ENCODE assay signal across 8 mouse cellular contexts in genomic region chr7:119515492-119516271, GRCm38 (mm10). TPM values are rescaled to one million over a fixed set of nuclear protein-coding genes. Genes with fewer than 3 reads are reported as not detected.
DNase-seq lines count a peak whose midpoint lies in the region; ATAC-seq and TF ChIP-seq lines count a peak whose summit lies in the region.

No protein-coding gene starts in this region.

- H3K9ac ChIP-seq in heart, adult 2 months (ENCODE audit: low read depth, low read length): no peak overlapping the region
- no peak overlapping the region for H3K9ac ChIP-seq in CH12.LX (ENCODE audit: insufficient read depth, low read depth)
- H3K9ac ChIP-seq in forebrain, embryonic 16.5 days (replicated peaks; ENCODE audit: low read depth, low read length): no peak overlapping the region
- no peak overlapping the region for H3K9ac ChIP-seq in midbrain, embryonic 16.5 days (ENCODE audit: low read depth, low read length)

- WGBS in heart, adult 2 months: 53% methylated on average over 10 of the region's 10 CpGs
- whole genome bisulfite sequencing in forebrain, embryonic 16.5 days: 68% methylated on average over 10 of the region's 10 CpGs
- WGBS in midbrain, embryonic 16.5 days: 66% methylated on average over 10 of the region's 10 CpGs

- no peaks in the 10 kb centered on the region for H3K27me3 ChIP-seq in heart, adult 2 months (ENCODE audit: control insufficient read depth, insufficient read depth, low read length)
- H3K27me3 ChIP-seq in CH12.LX (replicated peaks): peaks cover 38% of the 10 kb centered on the region
- no peaks in the 10 kb centered on the region for H3K27me3 ChIP-seq in forebrain, embryonic 16.5 days (replicated peaks; ENCODE audit: control insufficient read depth, insufficient read depth, low read length)
- no peaks in the 10 kb centered on the region for H3K27me3 ChIP-seq in midbrain, embryonic 16.5 days (ENCODE audit: control insufficient read depth, insufficient read depth, low read depth, low read length)

- peak; percentile 43; the same call in 1 of the 2 replicates for ATAC-seq in forebrain, embryonic 16.5 days
- ATAC-seq in midbrain, embryonic 16.5 days: 0 out of 2 replicates have a peak, but pooled peaks have one; percentile 42

- in situ Hi-C loops in CH12.LX (cut with MboI; ENCODE audit: low pct_ligation_motif_present, low pct_unique_long_range_greater_than_20kb, low sequenced_read_pairs): loop anchor here (10.0 kb wide), 1 partner anchor 501 kb away; no protein-coding TSS in a partner anchor

- no peak overlapping the region for H3K27ac ChIP-seq in heart, adult 2 months
- no peak overlapping the region for H3K27ac ChIP-seq in CH12.LX (ENCODE audit: insufficient read depth, low read depth)
- H3K27ac ChIP-seq in forebrain, embryonic 16.5 days (ENCODE audit: low read length): no peak overlapping the region
- H3K27ac ChIP-seq in layer of hippocampus, adult 2 months: no peak overlapping the region
- no peak overlapping the region for H3K27ac ChIP-seq in midbrain, embryonic 16.5 days (ENCODE audit: low read length)

- no peaks in the 10 kb centered on the region for H3K9me3 ChIP-seq in CH12.LX (replicated peaks; ENCODE audit: low read length)
- H3K9me3 ChIP-seq in forebrain, embryonic 16.5 days (ENCODE audit: control insufficient read depth, low read length): no peaks in the 10 kb centered on the region
- no peaks in the 10 kb centered on the region for H3K9me3 ChIP-seq in midbrain, embryonic 16.5 days (replicated peaks; ENCODE audit: control insufficient read depth, low read length, poor library complexity, severe bottlenecking)

- H3K4me1 ChIP-seq in heart, adult 2 months (ENCODE audit: control insufficient read depth, insufficient read depth, low read length): no peaks in the 10 kb centered on the region
- H3K4me1 ChIP-seq in CH12.LX (ENCODE audit: control insufficient read depth in 1 of 2, insufficient read depth in 2 of 2): no peaks in the 10 kb centered on the region
- H3K4me1 ChIP-seq in forebrain, embryonic 16.5 days (replicated peaks; ENCODE audit: control insufficient read depth, insufficient read depth, low read length): no peaks in the 10 kb centered on the region
- H3K4me1 ChIP-seq in midbrain, embryonic 16.5 days (ENCODE audit: control insufficient read depth, insufficient read depth, low read length): no peaks in the 10 kb centered on the region

- DNase-seq in heart, adult 2 months: no peak
- no peak for DNase-seq in heart, adult 9 months (ENCODE audit: low spot score in 2 of 2)
- DNase-seq in CH12.LX (ENCODE audit: extremely low read depth): peak; percentile 43
- DNase-seq in c-Kit-negative CD71-positive TER-119-positive erythroid progenitor cells, embryonic 14.5 days (ENCODE audit: low read depth, low spot score): peak; percentile 21
- DNase-seq in layer of hippocampus, adult 2 months (ENCODE audit: low spot score in 2 of 2): peak; percentile 14 to 67
- no peak for DNase-seq in ovary, adult 18-20 months (ENCODE audit: low spot score)

- peak; percentile 60 for TF ChIP-seq RAD21 in CH12.LX (IDR thresholded peaks at IDR 0.05; ENCODE audit: low read depth, low read length)

- dilution Hi-C loops in CH12.LX (cut with MboI; ENCODE audit: extremely low pct_ligation_motif_present, extremely low pct_unique_long_range_greater_than_20kb, low sequenced_read_pairs): no loop called here

- no peak for TF ChIP-seq POLR2A in heart, adult 2 months (IDR thresholded peaks at IDR 0.05; ENCODE audit: insufficient read depth, low read depth, low read length)
- no peak for TF ChIP-seq POLR2A in CH12.LX (IDR thresholded peaks at IDR 0.05; ENCODE audit: low read depth, low read length)

- intact Hi-C loops in heart, adult 2 months (cut with DNase I): loop anchor here (10.0 kb wide), 3 partner anchors 159 to 751 kb away; no protein-coding TSS in a partner anchor

- TF ChIP-seq EP300 in heart, adult 2 months (IDR thresholded peaks at IDR 0.05; ENCODE audit: insufficient read depth, low read depth, low read length): no peak
- TF ChIP-seq EP300 in CH12.LX (IDR thresholded peaks at IDR 0.05; ENCODE audit: low read length): no peak

- H3K4me2 ChIP-seq in CH12.LX (ENCODE audit: insufficient read depth, low read depth, poor library complexity, severe bottlenecking): no peak overlapping the region
- no peak overlapping the region for H3K4me2 ChIP-seq in forebrain, embryonic 16.5 days (ENCODE audit: low read length)
- H3K4me2 ChIP-seq in midbrain, embryonic 16.5 days (ENCODE audit: low read length): no peak overlapping the region

- no peak overlapping the region for H3K4me3 ChIP-seq in heart, adult 2 months
- no peak overlapping the region for H3K4me3 ChIP-seq in CH12.LX (replicated peaks in 1 of 3; ENCODE audit: low read depth in 2 of 3, low read length in 2 of 3, poor library complexity in 1 of 3)
- no peak overlapping the region for H3K4me3 ChIP-seq in forebrain, embryonic 16.5 days (replicated peaks; ENCODE audit: low read length)
- H3K4me3 ChIP-seq in layer of hippocampus, adult 2 months: no peak overlapping the region
- H3K4me3 ChIP-seq in midbrain, embryonic 16.5 days (ENCODE audit: low read depth, low read length): no peak overlapping the region

- H3K79me2 ChIP-seq in heart, adult 2 months (replicated peaks; ENCODE audit: control insufficient read depth, insufficient read depth, low read length): no peaks in the 10 kb centered on the region
- no peaks in the 10 kb centered on the region for H3K79me2 ChIP-seq in CH12.LX (replicated peaks; ENCODE audit: control insufficient read depth, extremely low read depth, insufficient read depth, poor library complexity, severe bottlenecking)

- no peaks in the 10 kb centered on the region for H3K36me3 ChIP-seq in heart, adult 2 months (ENCODE audit: control insufficient read depth, insufficient read depth, low read length)
- no peaks in the 10 kb centered on the region for H3K36me3 ChIP-seq in CH12.LX (replicated peaks in 1 of 2; ENCODE audit: control insufficient read depth in 1 of 2, insufficient read depth in 1 of 2, low read length in 1 of 2)
- H3K36me3 ChIP-seq in forebrain, embryonic 16.5 days (ENCODE audit: control insufficient read depth, insufficient read depth): no peaks in the 10 kb centered on the region
- no peaks in the 10 kb centered on the region for H3K36me3 ChIP-seq in midbrain, embryonic 16.5 days (ENCODE audit: control insufficient read depth, insufficient read depth, low read length)

- TF ChIP-seq CTCF in heart, adult 2 months (IDR thresholded peaks at IDR 0.05): peak; percentile 83
- TF ChIP-seq CTCF in CH12.LX (conservative IDR thresholded peaks at IDR 0.05 in 1 of 2, IDR thresholded peaks at IDR 0.05 in 1 of 2; ENCODE audit: low read depth in 2 of 2, low read length in 2 of 2): peak; percentile 63 to 75
- peak; percentile 90 for TF ChIP-seq CTCF in layer of hippocampus, adult 2 months (conservative IDR thresholded peaks at IDR 0.05)

TF ChIP-seq in CH12.LX, 34 proteins besides CTCF, POLR2A, EP300 and RAD21:
- peak; percentile 60 for TF ChIP-seq SMC3 (IDR thresholded peaks at IDR 0.05; ENCODE audit: low read depth, low read length)
- no peak for TF ChIP-seq RCOR1 (conservative IDR thresholded peaks at IDR 0.05; ENCODE audit: low read depth, low read length)
- 0 out of 2 replicates have a peak, but pooled peaks have one; percentile 10 for TF ChIP-seq NELFE (IDR thresholded peaks at IDR 0.05; ENCODE audit: low read depth, low read length)
TF ChIP-seq in CH12.LX: peak in this region for 2.

RNA-seq across cellular contexts. Expression of gene Acsm5, which starts 3.6 kb away (rescaled TPM):
- 10 to 100 TPM; 12.3 to 16.2 TPM for total RNA-seq in heart, adult 2 months (2021)
- 3.4 and 3.6 TPM in 2 replicates for polyA plus RNA-seq in heart, adult 2 months (2012; rRNA removed)
- total RNA-seq in CH12.LX (2012; rRNA removed): not detected in 2 replicates
- total RNA-seq in CH12.LX (2014; rRNA removed): not detected in 2 replicates
- polyA plus RNA-seq in CH12.LX (2012; ENCODE audit: insufficient read length, low read depth): not detected in 2 replicates
- not detected in 2 replicates for polyA plus RNA-seq in forebrain, embryonic 16.5 days (2015; fragmentation: Nextera tagmentation; extraction: Ambion mirVana)
- total RNA-seq in layer of hippocampus, adult 2 months (2021): under 1 TPM; 0.41 to 0.56 TPM
- 0.18 TPM in 1 of 2 replicates, not detected in the other for polyA plus RNA-seq in midbrain, embryonic 16.5 days (2015; fragmentation: Nextera tagmentation; extraction: Ambion mirVana)

RNA-seq across cellular contexts. Expression of gene Pdilt, which starts 7.6 kb away (rescaled TPM):
- not detected for total RNA-seq in heart, adult 2 months (2021)
- 0.06 TPM in 1 of 2 replicates, not detected in the other for polyA plus RNA-seq in heart, adult 2 months (2012; rRNA removed)
- total RNA-seq in CH12.LX (2012; rRNA removed) (not detected in 2 replicates), CH12.LX (2014; rRNA removed) (not detected in 2 replicates)
- 0.19 TPM in 1 of 2 replicates, not detected in the other for polyA plus RNA-seq in CH12.LX (2012; ENCODE audit: insufficient read length, low read depth)
- polyA plus RNA-seq in forebrain, embryonic 16.5 days (2015; fragmentation: Nextera tagmentation; extraction: Ambion mirVana): not detected in 2 replicates
- total RNA-seq in layer of hippocampus, adult 2 months (2021): not detected
- 0.08 and 0.10 TPM in 2 replicates for polyA plus RNA-seq in midbrain, embryonic 16.5 days (2015; fragmentation: Nextera tagmentation; extraction: Ambion mirVana)

RNA-seq across cellular contexts. Expression of gene Umod, which starts 36.6 kb away (rescaled TPM):
- total RNA-seq in heart, adult 2 months (2021): not detected
- 0.12 TPM in 1 of 2 replicates, not detected in the other for polyA plus RNA-seq in heart, adult 2 months (2012; rRNA removed)
- total RNA-seq in CH12.LX (2012; rRNA removed) (not detected in 2 replicates), CH12.LX (2014; rRNA removed) (not detected in 2 replicates)
- polyA plus RNA-seq in CH12.LX (2012; ENCODE audit: insufficient read length, low read depth): not detected in 2 replicates
- polyA plus RNA-seq in forebrain, embryonic 16.5 days (2015; fragmentation: Nextera tagmentation; extraction: Ambion mirVana): not detected in 2 replicates
- not detected for total RNA-seq in layer of hippocampus, adult 2 months (2021)
- not detected in 2 replicates for polyA plus RNA-seq in midbrain, embryonic 16.5 days (2015; fragmentation: Nextera tagmentation; extraction: Ambion mirVana)

RNA-seq across cellular contexts. Expression of gene Acsm2, which starts 38.5 kb away (rescaled TPM):
- not detected for total RNA-seq in heart, adult 2 months (2021)
- not detected in 2 replicates for polyA plus RNA-seq in heart, adult 2 months (2012; rRNA removed)
- not detected in 2 replicates for total RNA-seq in CH12.LX (2012; rRNA removed)
- total RNA-seq in CH12.LX (2014; rRNA removed): not detected in 2 replicates
- polyA plus RNA-seq in CH12.LX (2012; ENCODE audit: insufficient read length, low read depth): not detected in 2 replicates
- not detected in 2 replicates for polyA plus RNA-seq in forebrain, embryonic 16.5 days (2015; fragmentation: Nextera tagmentation; extraction: Ambion mirVana)
- not detected for total RNA-seq in layer of hippocampus, adult 2 months (2021)
- polyA plus RNA-seq in midbrain, embryonic 16.5 days (2015; fragmentation: Nextera tagmentation; extraction: Ambion mirVana): not detected in 2 replicates

RNA-seq across cellular contexts. Expression of gene Gp2, which starts 56.6 kb away (rescaled TPM):
- total RNA-seq in heart, adult 2 months (2021): not detected
- polyA plus RNA-seq in heart, adult 2 months (2012; rRNA removed): 0.08 TPM in 1 of 2 replicates, not detected in the other
- total RNA-seq in CH12.LX (2012; rRNA removed) (not detected in 2 replicates), CH12.LX (2014; rRNA removed) (not detected in 2 replicates)
- polyA plus RNA-seq in CH12.LX (2012; ENCODE audit: insufficient read length, low read depth): not detected in 2 replicates
- not detected in 2 replicates for polyA plus RNA-seq in forebrain, embryonic 16.5 days (2015; fragmentation: Nextera tagmentation; extraction: Ambion mirVana)
- not detected for total RNA-seq in layer of hippocampus, adult 2 months (2021)
- not detected in 2 replicates for polyA plus RNA-seq in midbrain, embryonic 16.5 days (2015; fragmentation: Nextera tagmentation; extraction: Ambion mirVana)

Comparison
In these comparisons a context has a peak if more than half of its experiments do, and no peak if none do; other contexts are left out.
1. DNase-seq: peak in CH12.LX (single experiment), c-Kit-negative CD71-positive TER-119-positive erythroid progenitor cells, embryonic 14.5 days (single experiment) and layer of hippocampus, adult 2 months (2 of 2); none in heart, adult 2 months (0 of 2), heart, adult 9 months (0 of 2) and ovary, adult 18-20 months (single experiment).
2. Peak in every context shown above with its lines, with median percentiles within 50 percentile points of each other: CTCF ChIP-seq.